14 mouse cellular contexts compared by ENCODE assay signal in the genomic region with DNA sequence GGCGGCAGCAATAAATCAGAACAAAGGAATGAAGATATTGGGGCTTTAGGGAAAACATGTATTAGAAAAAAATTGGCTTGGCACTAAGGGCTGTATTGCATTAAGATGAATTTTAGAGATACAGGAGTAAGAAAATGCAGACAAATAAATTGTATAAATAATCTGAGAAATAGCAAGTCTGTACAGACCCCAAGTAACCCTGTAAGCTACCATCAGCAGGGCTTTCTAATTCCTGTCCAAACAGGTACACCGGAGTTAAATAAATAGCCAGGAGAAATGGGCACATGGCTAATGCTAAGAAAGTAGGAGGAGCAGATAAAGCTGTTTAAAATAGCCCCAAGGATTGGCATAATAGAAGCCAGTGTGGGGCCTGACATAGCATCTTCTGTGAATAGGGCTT.
"Had no signal": no experiment of that assay in that cellular context is flagged by ENCODE, and none has a peak within 500 bp of the region (broad histone marks: within the 10 kb centered on the region; RNA-seq: fewer than 3 reads in every experiment).

No protein-coding gene starts in this region.

- DNase-seq: lung, adult 18-20 months; lung, embryonic 14.5 days; lung, postnatal 10 days; lung, postnatal 4 days; right cerebral cortex, postnatal 14 days; thymus, adult 2 months; thymus, postnatal 14 days; thymus, postnatal 36 days had no signal

- H3K9me3 ChIP-seq: liver, embryonic 12.5 days; midbrain, embryonic 12.5 days; neural tube, embryonic 12.5 days; stomach, embryonic 15.5 days had no signal

- H3K9ac ChIP-seq: liver, embryonic 12.5 days; liver, embryonic 14.5 days; lung, embryonic 14.5 days; midbrain, embryonic 12.5 days; neural tube, embryonic 12.5 days; stomach, embryonic 15.5 days had no signal

- H3K27me3 ChIP-seq: liver, embryonic 12.5 days; midbrain, embryonic 12.5 days; neural tube, embryonic 12.5 days; stomach, embryonic 15.5 days had no signal

- ATAC-seq: liver, embryonic 12.5 days had no signal

- H3K4me2 ChIP-seq: liver, embryonic 12.5 days; lung, embryonic 14.5 days; midbrain, embryonic 12.5 days; neural tube, embryonic 12.5 days; stomach, embryonic 15.5 days had no signal

- H3K4me3 ChIP-seq: liver, embryonic 12.5 days; midbrain, embryonic 12.5 days; neural tube, embryonic 12.5 days; stomach, embryonic 15.5 days had no signal

- H3K27ac ChIP-seq: liver, embryonic 12.5 days; liver, embryonic 14.5 days; midbrain, embryonic 12.5 days; neural tube, embryonic 12.5 days; stomach, embryonic 15.5 days; stomach, postnatal 0 days had no signal

- H3K36me3 ChIP-seq: liver, embryonic 12.5 days; midbrain, embryonic 12.5 days; neural tube, embryonic 12.5 days; stomach, embryonic 15.5 days had no signal

- H3K4me1 ChIP-seq: liver, embryonic 12.5 days; midbrain, embryonic 12.5 days; neural tube, embryonic 12.5 days; stomach, embryonic 15.5 days had no signal
